Mouse (Mus musculus) neutrophil, adult 5-6 weeks (primary cell): ENCODE measurements around the gene Dnajb4. TPM values are rescaled to one million over a fixed set of nuclear protein-coding genes. Genes with fewer than 3 reads are reported as not detected.

Experiments
- ATAC-seq: fragments of 151-379, 151-347 bp; 2 replicates; pipeline ENCODE4 v1.8.0; 2017; ENCODE audit warnings: mild to moderate bottlenecking, moderate TSS enrichment; ENCODE audit not compliant: insufficient number of reproducible peaks, poor library complexity, low FRiP score, severe bottlenecking; ENCODE audit errors: extremely low read depth
- total RNA-seq: library from RNA; stranded (forward); fragments of 200-1000 nt; gene quantifications from 2 replicates; pipeline ENCODE4 v1.2.3, GENCODE M21; 2017

Dnajb4 gene
- total RNA-seq: 36.0 and 44.2 TPM in 2 replicates

GRCm38 (mm10) chr3:152209967-152210634 lies at the start of gene Dnajb4, which contains the start of gene Fubp1:
TSS of gene Dnajb4 (minus strand) at chr3:152210302.
TSS of gene Fubp1 (plus strand) at chr3:152210422.
- peak; percentile 91 for ATAC-seq

GRCm38 (mm10) chr3:152259409-152259808 lies 49.3 kb upstream of the Dnajb4 start:
- peak; percentile 60 for ATAC-seq

- no peak for ATAC-seq
Measured at GRCm38 (mm10) chr3:152257528-152257927, 47.4 kb upstream of the Dnajb4 start.

GRCm38 (mm10) chr3:152250487-152250886 lies 40.4 kb upstream of the Dnajb4 start:
- ATAC-seq: no peak

GRCm38 (mm10) chr3:152247708-152248107 lies 37.6 kb upstream of the Dnajb4 start:
- ATAC-seq: no peak

GRCm38 (mm10) chr3:152245273-152245910 lies 35.3 kb upstream of the Dnajb4 start:
- no peak for ATAC-seq

GRCm38 (mm10) chr3:152243304-152243703 lies 33.2 kb upstream of the Dnajb4 start:
- no peak for ATAC-seq

- no peak for ATAC-seq
Measured at GRCm38 (mm10) chr3:152241098-152241497, 31.0 kb upstream of the Dnajb4 start.

- ATAC-seq: no peak
Measured at GRCm38 (mm10) chr3:152239592-152239991, 29.5 kb upstream of the Dnajb4 start.

- ATAC-seq: no peak
Measured at GRCm38 (mm10) chr3:152238836-152239235, 28.7 kb upstream of the Dnajb4 start.

GRCm38 (mm10) chr3:152235805-152236204 lies 25.7 kb upstream of the Dnajb4 start:
- no peak for ATAC-seq

GRCm38 (mm10) chr3:152235238-152235637 lies 25.1 kb upstream of the Dnajb4 start:
- ATAC-seq: no peak

- ATAC-seq: no peak
Measured at GRCm38 (mm10) chr3:152231333-152232100, 21.4 kb upstream of the Dnajb4 start.

GRCm38 (mm10) chr3:152229271-152229670 lies 19.2 kb upstream of the Dnajb4 start:
- ATAC-seq: no peak

- no peak for ATAC-seq
Measured at GRCm38 (mm10) chr3:152228843-152229242, 18.7 kb upstream of the Dnajb4 start.

GRCm38 (mm10) chr3:152225906-152226305 lies 15.8 kb upstream of the Dnajb4 start:
- no peak for ATAC-seq

GRCm38 (mm10) chr3:152224918-152225317 lies 14.8 kb upstream of the Dnajb4 start:
- ATAC-seq: no peak

GRCm38 (mm10) chr3:152213416-152213815 lies 3.3 kb upstream of the Dnajb4 start:
- ATAC-seq: no peak

- ATAC-seq: no peak
Measured at GRCm38 (mm10) chr3:152211731-152212279, 1.7 kb upstream of the Dnajb4 start.
